Mouse (Mus musculus): ENCODE results near the gene Brinp3. TPM values are rescaled to one million over a fixed set of nuclear protein-coding genes. Genes with fewer than 3 reads are reported as not detected.

The Brinp3 gene
- polyA plus RNA-seq, 2 experiments = 1.7 to 1.9 TPM

GRCm38 (mm10) chr1:146848892-146849291 is 354.3 kb downstream of the Brinp3 start:
- no peak for TF ChIP-seq POLR2A (IDR thresholded peaks at IDR 0.05; ENCODE audit: borderline replicate concordance, extremely low read depth, insufficient read depth, insufficient read length)
- WGBS = 90% methylated on average over 3 of the region's 3 CpGs

GRCm38 (mm10) chr1:146850147-146850546 is 355.6 kb downstream of the Brinp3 start:
- WGBS = 68% methylated on average over 2 of the region's 2 CpGs
- Histone ChIP-seq H3K4me2 (replicated peaks; ENCODE audit: low read depth, low read length, severe bottlenecking) (no peak overlapping the region), H3K9me3 (ENCODE audit: control insufficient read depth, low read length) (no peaks in the 10 kb centered on the region), H3K4me3 (replicated peaks; ENCODE audit: low read length) (no peak overlapping the region), H3K4me1 (ENCODE audit: control insufficient read depth, insufficient read depth, low read length) (no peaks in the 10 kb centered on the region), H3K36me3 (ENCODE audit: control insufficient read depth, insufficient read depth, low read length) (no peaks in the 10 kb centered on the region), H3K27ac (replicated peaks; ENCODE audit: low read depth, low read length) (no peak overlapping the region), H3K9ac (ENCODE audit: low read depth, low read length, severe bottlenecking) (no peak overlapping the region), H3K27me3 (ENCODE audit: control insufficient read depth, insufficient read depth, low read length) (no peaks in the 10 kb centered on the region)
- ATAC-seq (ENCODE audit: low FRiP score, low read depth) = no peak
- TF ChIP-seq POLR2A (IDR thresholded peaks at IDR 0.05; ENCODE audit: borderline replicate concordance, extremely low read depth, insufficient read depth, insufficient read length) = no peak
- DNase-seq (ENCODE audit: low spot score) = no peak

More at GRCm38 (mm10) chr1:146848892-146849291, 354.3 kb downstream of the Brinp3 start:
- Histone ChIP-seq H3K4me2 (replicated peaks; ENCODE audit: low read depth, low read length, severe bottlenecking) (no peak overlapping the region), H3K36me3 (ENCODE audit: control insufficient read depth, insufficient read depth, low read length) (no peaks in the 10 kb centered on the region), H3K9me3 (ENCODE audit: control insufficient read depth, low read length) (no peaks in the 10 kb centered on the region), H3K9ac (ENCODE audit: low read depth, low read length, severe bottlenecking) (no peak overlapping the region), H3K4me1 (ENCODE audit: control insufficient read depth, insufficient read depth, low read length) (no peaks in the 10 kb centered on the region), H3K27me3 (ENCODE audit: control insufficient read depth, insufficient read depth, low read length) (no peaks in the 10 kb centered on the region), H3K4me3 (replicated peaks; ENCODE audit: low read length) (no peak overlapping the region), H3K27ac (replicated peaks; ENCODE audit: low read depth, low read length) (no peak overlapping the region)
- no peak for ATAC-seq (ENCODE audit: low FRiP score, low read depth)
- no peak for DNase-seq (ENCODE audit: low spot score)

- Histone ChIP-seq H3K9ac (ENCODE audit: low read depth, low read length, severe bottlenecking) (no peak overlapping the region), H3K36me3 (ENCODE audit: control insufficient read depth, insufficient read depth, low read length) (no peaks in the 10 kb centered on the region), H3K4me2 (replicated peaks; ENCODE audit: low read depth, low read length, severe bottlenecking) (no peak overlapping the region), H3K27me3 (ENCODE audit: control insufficient read depth, insufficient read depth, low read length) (no peaks in the 10 kb centered on the region), H3K9me3 (ENCODE audit: control insufficient read depth, low read length) (0 out of 2 replicates have a peak, but pooled peaks cover 3% of the 10 kb centered on the region), H3K27ac (replicated peaks; ENCODE audit: low read depth, low read length) (no peak overlapping the region), H3K4me3 (replicated peaks; ENCODE audit: low read length) (no peak overlapping the region), H3K4me1 (ENCODE audit: control insufficient read depth, insufficient read depth, low read length) (no peaks in the 10 kb centered on the region)
- ATAC-seq (ENCODE audit: low FRiP score, low read depth) (no peak), DNase-seq (ENCODE audit: low spot score) (no peak)
- no peak for TF ChIP-seq POLR2A (IDR thresholded peaks at IDR 0.05; ENCODE audit: borderline replicate concordance, extremely low read depth, insufficient read depth, insufficient read length)
These were observed 404.1 kb downstream of the Brinp3 start for GRCm38 (mm10) chr1:146898636-146899035.

GRCm38 (mm10) chr1:146901691-146902090 is 407.1 kb downstream of the Brinp3 start:
- no peak overlapping the region for H3K4me2 ChIP-seq (replicated peaks; ENCODE audit: low read depth, low read length, severe bottlenecking)
- DNase-seq (ENCODE audit: low spot score) (no peak), ATAC-seq (ENCODE audit: low FRiP score, low read depth) (no peak)
- no peak overlapping the region for H3K27ac ChIP-seq (replicated peaks; ENCODE audit: low read depth, low read length)
- WGBS = 82% methylated on average over 9 of the region's 9 CpGs
- no peaks in the 10 kb centered on the region for H3K27me3 ChIP-seq (ENCODE audit: control insufficient read depth, insufficient read depth, low read length)
- H3K4me1 ChIP-seq (ENCODE audit: control insufficient read depth, insufficient read depth, low read length) = no peaks in the 10 kb centered on the region
- TF ChIP-seq POLR2A (IDR thresholded peaks at IDR 0.05; ENCODE audit: borderline replicate concordance, extremely low read depth, insufficient read depth, insufficient read length) = no peak
- no peak overlapping the region for H3K9ac ChIP-seq (ENCODE audit: low read depth, low read length, severe bottlenecking)
- H3K4me3 ChIP-seq (replicated peaks; ENCODE audit: low read length) = no peak overlapping the region
- H3K36me3 ChIP-seq (ENCODE audit: control insufficient read depth, insufficient read depth, low read length) = no peaks in the 10 kb centered on the region
- H3K9me3 ChIP-seq (ENCODE audit: control insufficient read depth, low read length) = 0 out of 2 replicates have a peak, but pooled peaks cover 3% of the 10 kb centered on the region

- no peak for ATAC-seq (ENCODE audit: low FRiP score, low read depth)
- H3K27ac ChIP-seq (replicated peaks; ENCODE audit: low read depth, low read length) = no peak overlapping the region
- TF ChIP-seq POLR2A (IDR thresholded peaks at IDR 0.05; ENCODE audit: borderline replicate concordance, extremely low read depth, insufficient read depth, insufficient read length) = no peak
These were observed 445.2 kb downstream of the Brinp3 start for GRCm38 (mm10) chr1:146939463-146940389.

More at GRCm38 (mm10) chr1:146939463-146940389, 445.2 kb downstream of the Brinp3 start:
- Histone ChIP-seq H3K27me3 (ENCODE audit: control insufficient read depth, insufficient read depth, low read length) (no peaks in the 10 kb centered on the region), H3K9me3 (ENCODE audit: control insufficient read depth, low read length) (no peaks in the 10 kb centered on the region), H3K4me1 (ENCODE audit: control insufficient read depth, insufficient read depth, low read length) (no peaks in the 10 kb centered on the region), H3K9ac (ENCODE audit: low read depth, low read length, severe bottlenecking) (no peak overlapping the region), H3K4me3 (replicated peaks; ENCODE audit: low read length) (no peak overlapping the region), H3K4me2 (replicated peaks; ENCODE audit: low read depth, low read length, severe bottlenecking) (no peak overlapping the region), H3K36me3 (ENCODE audit: control insufficient read depth, insufficient read depth, low read length) (no peaks in the 10 kb centered on the region)
- DNase-seq (ENCODE audit: low spot score) = no peak
- 79% methylated on average over 6 of the region's 6 CpGs for WGBS
